Mouse (Mus musculus) cerebellum, adult 2 months (tissue): ENCODE measurements around the gene Zdhhc21. TPM values are rescaled to one million over a fixed set of nuclear protein-coding genes. Genes with fewer than 3 reads are reported as not detected.

Experiments
- DNase-seq, 2 experiments: peaks; one replicate each; pipeline ENCODE4 v3.0.0; 2021
- H3K27ac ChIP-seq: fragments of 200-500 bp; 2 replicates; pipeline ENCODE4 v1.5.1; 2012; ENCODE audit warnings: low read length, control low read depth, inconsistent platforms; ENCODE audit not compliant: insufficient read depth
- H3K27me3 ChIP-seq: fragments of 200-500 bp; 2 replicates; pipeline ENCODE4 v1.6.1; 2012; ENCODE audit warnings: inconsistent platforms, mild to moderate bottlenecking, low read length, moderate library complexity; ENCODE audit not compliant: control insufficient read depth, insufficient read depth
- H3K4me1 ChIP-seq: fragments of 200-500 bp; 2 replicates; pipeline ENCODE4 v1.6.1; 2011; ENCODE audit warnings: low read length; ENCODE audit not compliant: control insufficient read depth, insufficient read depth
- H3K4me3 ChIP-seq: fragments of 200-500 bp; replicated peaks from 2 replicates; pipeline ENCODE3; 2011; ENCODE audit warnings: mild to moderate bottlenecking, low read depth, low read length, control low read depth; ENCODE audit not compliant: insufficient read depth
- CTCF ChIP-seq: fragments of 200-500 bp; IDR thresholded peaks from 2 replicates; pipeline ENCODE4 v1.5.1; 2011; ENCODE audit warnings: low read depth, mild to moderate bottlenecking, control low read depth, low read length, moderate library complexity, borderline replicate concordance; ENCODE audit not compliant: insufficient read depth
- POLR2A ChIP-seq: fragments of 200-500 bp; IDR thresholded peaks from 2 replicates; pipeline ENCODE4 v1.6.1; 2011; ENCODE audit warnings: low read length, control low read depth, borderline replicate concordance; ENCODE audit not compliant: insufficient read depth
- WGBS: fragments of 180-500 bp; shearing (Covaris S2); methylation state at CpG from one replicate; pipeline ENCODE4 v1.1.7; 2018; 5-methylcytosine and 5-hydroxymethylcytosine counted together
- polyA plus RNA-seq: library from polyadenylated mRNA; depleted of rRNA; stranded (reverse); fragments of >200 nt; gene quantifications from 2 replicates; pipeline ENCODE4 v1.2.3, GENCODE M21; 2012; rRNA removed

The Zdhhc21 gene
- polyA plus RNA-seq: 16.3 and 17.4 TPM in 2 replicates

DNA sequence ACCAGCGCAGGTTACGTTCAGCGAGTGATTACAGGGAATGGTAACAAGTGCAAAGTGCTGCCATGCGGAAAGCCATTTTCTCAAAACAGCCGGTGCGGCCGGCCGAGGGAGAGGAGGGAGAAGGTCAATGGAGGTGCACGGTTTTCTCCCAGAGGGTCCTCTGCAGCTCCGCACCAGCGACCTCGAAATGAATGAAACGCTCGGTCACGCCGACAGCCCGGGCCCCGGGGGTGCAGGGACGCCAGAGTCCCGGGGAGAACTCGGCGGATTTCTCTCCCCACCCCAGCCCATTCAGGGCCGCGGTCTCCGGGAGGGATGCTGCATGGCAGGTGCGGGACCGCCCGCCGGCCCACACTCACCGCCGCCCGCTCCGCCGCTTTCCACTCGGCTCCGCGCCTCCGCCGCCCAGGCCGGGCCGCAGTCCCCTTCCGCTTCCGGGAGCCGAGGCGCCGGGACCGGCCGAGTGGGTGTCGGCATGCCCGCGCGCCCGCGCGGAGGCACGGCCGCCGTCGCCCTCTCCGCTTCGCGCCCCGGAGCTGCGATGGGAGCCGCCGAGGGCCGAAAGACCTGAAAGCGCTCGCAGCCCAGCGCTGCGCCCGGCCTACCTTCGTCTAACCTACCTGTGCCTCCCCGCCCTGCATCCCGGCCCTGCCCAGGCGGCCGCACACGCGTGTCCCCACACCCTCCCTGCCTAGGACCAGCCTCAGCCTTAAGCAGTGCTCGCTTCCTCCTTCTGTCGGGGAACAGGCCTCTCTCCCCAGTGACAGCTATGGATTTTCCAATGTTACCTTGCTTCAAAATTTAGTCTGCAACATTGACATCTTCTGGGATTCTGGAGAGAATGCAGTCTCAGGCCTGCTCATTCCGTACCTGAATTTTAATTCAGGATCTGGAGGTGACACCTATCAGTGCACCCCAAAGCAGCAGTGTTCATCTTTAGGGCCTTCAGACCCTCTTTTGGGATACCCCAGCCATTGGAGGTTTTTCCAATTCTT is at the start of gene Zdhhc21:
TSS of gene Zdhhc21 (minus strand) at position 828 of the 995 bp plus-strand sequence.
- Histone ChIP-seq H3K4me3 (peak within 1 kb of the TSS; percentile 76), H3K27me3 (no peaks in the 10 kb centered on the region), H3K4me1 (no peaks in the 10 kb centered on the region; the same call in 1 of the 2 replicates), H3K27ac (peak within 1 kb of the TSS; percentile 82)
- TF ChIP-seq POLR2A: peak; percentile 34
- TF ChIP-seq CTCF: no peak
- peak; percentile 91 to 94 for DNase-seq
- WGBS: under 1% methylated on average over 80 of the region's 82 CpGs

DNA sequence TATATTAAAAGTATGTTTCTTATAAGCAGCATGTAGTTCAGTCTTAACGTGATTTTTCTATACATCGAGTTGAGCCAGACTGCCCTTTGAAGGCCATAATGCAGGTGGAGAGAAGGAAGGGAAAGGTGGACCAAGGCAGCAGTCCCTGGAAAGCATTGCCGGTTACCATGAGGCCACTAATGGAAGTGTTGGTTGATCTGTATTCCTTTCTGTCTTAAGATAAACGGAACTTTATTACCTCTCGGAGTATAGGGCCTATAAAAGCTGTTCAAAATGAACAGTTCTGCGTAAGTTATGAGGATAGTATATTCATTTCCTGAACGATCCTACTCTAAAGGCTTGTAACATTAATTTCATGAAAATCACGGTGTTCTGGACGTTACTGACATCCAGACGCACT is 35.5 kb upstream of the Zdhhc21 start:
- H3K4me1 ChIP-seq: no peaks in the 10 kb centered on the region
- no peak for DNase-seq
- no peaks in the 10 kb centered on the region for H3K27me3 ChIP-seq
- TF ChIP-seq POLR2A: no peak
- 96% methylated on average over 10 of the region's 10 CpGs for WGBS
- no peak overlapping the region for H3K27ac ChIP-seq
- no peak overlapping the region for H3K4me3 ChIP-seq

DNA sequence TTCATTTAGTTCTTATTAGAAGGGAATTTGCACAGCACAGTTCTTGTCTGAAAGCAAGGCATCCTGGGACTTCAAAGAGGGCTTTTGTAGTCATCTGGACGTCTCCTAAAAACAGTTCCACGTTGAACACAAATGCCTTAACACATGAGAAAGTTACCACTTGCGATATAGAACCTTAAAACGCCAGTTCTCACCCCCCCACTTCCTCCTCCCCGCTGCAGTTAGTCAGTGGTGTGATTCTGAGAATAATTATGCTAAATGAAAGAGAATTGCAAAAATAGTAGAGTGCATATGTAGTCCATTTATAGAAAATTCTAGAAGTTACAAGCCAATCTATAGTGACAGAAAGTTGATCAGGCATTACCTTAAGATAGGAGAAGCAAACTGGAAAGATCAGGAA is 32.5 kb upstream of the Zdhhc21 start:
- no peak overlapping the region for H3K4me3 ChIP-seq
- H3K4me1 ChIP-seq: no peaks in the 10 kb centered on the region
- H3K27me3 ChIP-seq: no peaks in the 10 kb centered on the region
- TF ChIP-seq CTCF (no peak), POLR2A (no peak)
- WGBS: 87% methylated on average over 5 of the region's 5 CpGs
- DNase-seq: no peak
- no peak overlapping the region for H3K27ac ChIP-seq

DNA sequence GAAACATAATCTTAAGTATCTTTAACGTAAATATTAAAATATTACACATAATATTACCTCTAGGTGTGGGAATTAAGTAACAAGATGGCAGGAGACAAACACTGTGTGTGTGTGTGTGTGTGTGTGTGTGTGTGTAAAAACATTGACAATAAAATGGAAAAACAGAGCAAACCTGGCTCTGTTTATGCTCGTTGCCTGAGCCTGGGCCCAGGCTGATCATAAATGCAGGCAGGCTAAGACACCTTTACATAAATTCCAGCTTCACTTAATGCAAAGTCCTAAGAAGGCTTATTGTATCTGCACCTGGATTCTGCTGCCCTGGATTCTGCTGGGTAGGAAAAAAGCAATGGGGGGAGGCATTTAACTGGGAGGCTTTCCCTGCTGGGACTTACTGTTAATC is 31.8 kb upstream of the Zdhhc21 start:
- no peak for DNase-seq
- Histone ChIP-seq H3K27ac (no peak overlapping the region), H3K27me3 (no peaks in the 10 kb centered on the region), H3K4me1 (no peaks in the 10 kb centered on the region), H3K4me3 (no peak overlapping the region)
- 87% methylated on average over 2 of the region's 2 CpGs for WGBS
- TF ChIP-seq CTCF: no peak
- TF ChIP-seq POLR2A: no peak

DNA sequence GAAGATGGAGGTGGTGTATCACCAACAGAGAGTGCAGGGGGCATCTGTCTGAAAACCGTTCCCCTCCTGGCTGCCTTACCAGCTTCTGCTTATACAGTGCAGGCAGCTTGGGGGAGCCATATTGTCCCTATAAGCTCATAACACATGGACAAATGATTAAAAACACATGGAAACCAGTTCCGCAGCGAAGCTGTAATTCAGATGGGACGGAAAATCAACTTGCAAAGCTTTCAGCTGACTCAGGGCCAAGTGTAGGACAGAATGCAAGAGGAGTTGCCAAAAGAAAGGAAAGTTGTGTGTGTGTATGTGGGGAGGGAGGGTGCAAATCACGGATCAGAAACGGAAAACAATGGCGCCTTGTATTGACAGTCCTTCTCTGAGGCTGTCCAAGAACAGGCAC is 31.3 kb upstream of the Zdhhc21 start:
- 33% methylated on average over 7 of the region's 7 CpGs for WGBS
- TF ChIP-seq POLR2A (no peak), CTCF (no peak)
- H3K27me3 ChIP-seq: no peaks in the 10 kb centered on the region
- H3K4me1 ChIP-seq: no peaks in the 10 kb centered on the region
- H3K4me3 ChIP-seq: no peak overlapping the region
- no peak for DNase-seq
- H3K27ac ChIP-seq: no peak overlapping the region

GRCm38 (mm10) chr4:82890585-82890984 is 30.8 kb upstream of the Zdhhc21 start:
- no peak for DNase-seq
- H3K4me1 ChIP-seq: no peaks in the 10 kb centered on the region
- H3K27me3 ChIP-seq: no peaks in the 10 kb centered on the region
- H3K27ac ChIP-seq: no peak overlapping the region
- TF ChIP-seq POLR2A: no peak
- no peak overlapping the region for H3K4me3 ChIP-seq
- WGBS: 73% methylated on average over 4 of the region's 4 CpGs

DNA sequence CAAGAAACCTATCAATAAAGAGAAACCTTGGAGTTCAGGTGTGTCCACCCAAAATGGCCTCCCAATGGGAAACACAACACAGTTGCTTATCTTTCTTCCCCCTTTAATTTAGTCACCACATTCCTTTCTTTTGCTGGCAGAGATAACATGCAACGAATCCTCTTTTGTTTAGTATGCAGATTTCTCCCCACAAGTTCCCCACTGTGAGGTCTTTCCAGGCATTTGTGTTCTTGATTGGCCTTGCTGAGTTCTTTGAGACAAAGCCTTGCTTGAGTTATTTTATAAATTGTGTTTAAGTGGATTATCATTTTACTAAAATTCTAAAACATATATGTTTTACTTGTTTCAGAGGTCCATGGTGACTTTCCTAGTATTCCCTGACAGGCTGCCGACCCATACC is 26.4 kb upstream of the Zdhhc21 start:
- H3K4me1 ChIP-seq: peaks cover 12% of the 10 kb centered on the region
- no peak overlapping the region for H3K4me3 ChIP-seq
- DNase-seq: no peak
- TF ChIP-seq CTCF: no peak
- no peak for TF ChIP-seq POLR2A
- no peaks in the 10 kb centered on the region for H3K27me3 ChIP-seq
- no peak overlapping the region for H3K27ac ChIP-seq
- 93% methylated on average over 2 of the region's 2 CpGs for WGBS

DNA sequence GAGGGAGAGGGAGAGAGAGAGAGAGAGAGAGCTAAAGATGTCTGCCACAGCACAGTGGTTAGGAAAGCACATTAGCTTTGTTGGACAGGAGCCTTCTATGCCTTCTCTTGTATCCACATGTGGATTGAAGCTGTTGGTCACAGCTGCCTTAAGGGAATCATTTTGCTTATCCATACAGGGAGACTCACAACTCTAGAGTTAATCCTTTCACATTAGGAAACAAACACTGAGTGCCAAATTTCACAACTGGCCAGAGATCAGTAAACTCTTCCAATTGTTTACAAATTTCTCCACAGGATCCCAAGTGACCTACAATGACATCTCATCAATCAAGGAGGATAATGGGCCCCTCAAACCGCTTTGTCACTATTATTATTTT is 25.8 kb upstream of the Zdhhc21 start:
- no peak for DNase-seq
- Histone ChIP-seq H3K27me3 (no peaks in the 10 kb centered on the region), H3K4me3 (no peak overlapping the region), H3K4me1 (peaks cover 12% of the 10 kb centered on the region), H3K27ac (no peak overlapping the region)
- TF ChIP-seq CTCF: no peak
- TF ChIP-seq POLR2A: no peak
- 80% methylated on average over 1 of the region's 1 CpGs for WGBS
